Mouse (Mus musculus) induced T-regulatory cell, adult 2 months (primary cell): ENCODE results near the gene Mrpl24.

Source experiments
- DNase-seq: peaks from one replicate; pipeline ENCODE4 v3.0.0-alpha.2; 2012; ENCODE audit warnings: low read depth

Mrpl24 gene

DNA sequence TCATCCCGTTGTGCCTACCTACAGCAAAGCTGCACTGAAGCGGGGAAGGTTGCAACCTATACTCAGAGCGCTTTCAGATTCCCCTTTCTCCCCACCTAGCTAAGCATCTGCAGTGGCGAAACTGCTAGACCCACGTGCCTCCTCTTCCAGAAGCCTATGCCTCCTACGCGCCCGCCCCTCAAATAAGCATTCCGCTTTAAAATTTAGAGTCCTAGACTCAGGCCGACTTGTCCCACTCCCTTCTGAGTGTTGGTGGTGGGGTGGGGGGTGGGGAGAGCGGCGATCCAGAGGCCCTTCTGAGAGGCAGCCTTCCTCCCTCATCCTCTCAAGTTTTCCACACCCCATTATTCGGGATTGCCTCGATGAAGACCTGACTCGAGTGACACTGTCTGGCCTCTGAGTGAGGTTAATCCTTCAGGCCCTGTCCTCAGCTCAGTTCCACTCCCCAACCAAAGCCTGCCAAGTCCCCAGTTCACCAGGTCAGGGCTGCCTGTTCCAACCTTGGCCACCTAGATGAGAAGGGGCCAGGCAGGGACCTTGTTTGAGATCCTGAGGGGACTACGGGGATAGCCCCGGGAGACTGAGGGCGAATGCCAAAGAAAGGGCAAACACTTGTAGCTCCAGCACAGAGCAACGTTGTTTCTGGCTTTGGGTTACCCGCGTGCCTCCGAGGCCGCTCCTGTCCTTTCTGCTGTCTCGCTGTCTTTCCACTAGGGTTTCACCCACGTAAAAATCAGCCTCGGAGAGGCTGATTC lies 27.9 kb downstream of the Mrpl24 start:
- DNase-seq = peak; percentile 43

DNA sequence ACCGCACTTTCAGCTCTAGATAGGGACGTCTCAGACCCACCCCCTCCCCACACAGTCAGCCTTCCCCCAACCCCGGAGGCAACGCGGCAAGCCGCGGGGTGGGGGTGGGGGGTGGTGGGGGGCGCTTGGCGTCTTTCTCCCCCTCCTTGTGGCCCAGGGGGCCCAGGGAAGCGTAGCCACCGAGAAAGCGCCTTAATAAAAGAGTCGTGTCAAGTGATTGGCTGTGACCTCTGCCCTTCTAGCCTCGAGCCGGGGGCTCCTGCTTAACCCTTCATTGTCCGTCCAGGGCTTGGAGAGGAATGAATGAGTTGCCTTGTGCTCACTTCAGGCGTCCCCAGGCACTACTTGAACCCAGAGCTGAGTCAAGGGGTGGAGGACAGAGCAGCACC lies 28.5 kb downstream of the Mrpl24 start:
- DNase-seq = no peak

DNA sequence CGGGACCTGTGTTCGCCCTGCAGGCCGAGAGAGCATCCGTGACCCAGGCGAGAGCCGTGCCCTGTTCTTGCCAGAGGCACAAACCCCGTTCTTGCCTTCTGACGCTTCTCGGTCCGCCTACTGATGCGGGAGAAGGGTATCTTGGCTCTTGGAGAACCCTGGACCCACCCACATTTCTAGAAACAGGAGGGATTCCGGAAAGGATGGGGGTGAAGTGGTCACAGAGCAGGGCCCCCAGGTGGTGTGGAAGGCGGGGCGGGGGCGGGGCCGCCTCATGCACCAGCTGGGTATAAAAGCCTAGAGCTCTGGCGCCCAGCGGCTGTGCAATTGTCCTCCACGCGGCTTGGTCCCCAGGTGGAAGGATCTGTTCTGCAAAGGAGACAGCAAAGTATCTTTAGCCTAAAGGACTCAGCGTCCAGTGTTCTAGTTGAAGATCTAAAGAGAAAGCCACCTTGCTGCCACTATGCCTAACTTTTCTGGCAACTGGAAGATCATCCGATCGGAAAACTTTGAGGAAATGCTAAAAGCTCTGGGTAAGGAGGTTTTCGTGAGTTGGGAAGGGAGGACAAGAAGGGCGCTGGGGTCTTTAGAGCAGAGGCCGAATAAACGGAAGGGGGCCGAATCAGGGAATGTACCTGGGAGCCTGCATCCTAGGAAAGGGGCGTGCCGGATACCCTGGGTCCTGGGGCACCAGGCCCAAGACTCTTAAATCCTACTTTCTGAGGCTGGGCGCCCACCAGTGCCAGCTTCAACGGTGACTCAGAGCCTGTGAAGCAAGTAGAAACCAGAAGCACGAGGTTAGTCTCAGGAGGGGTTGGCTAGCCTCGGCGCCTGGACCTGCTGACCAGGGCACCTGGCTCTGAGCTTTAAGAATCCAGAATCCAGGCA lies 29.3 kb downstream of the Mrpl24 start, which contains the start of gene Crabp2:
Gene Crabp2 (plus strand): TSS at position 289 of the 888 bp plus-strand sequence.
- peak; percentile 53 for DNase-seq

GRCm38 (mm10) chr3:87949266-87949954 lies 30.1 kb downstream of the Mrpl24 start:
- DNase-seq = no peak

- no peak for DNase-seq
These were observed 30.7 kb downstream of the Mrpl24 start for GRCm38 (mm10) chr3:87949955-87950515.

DNA sequence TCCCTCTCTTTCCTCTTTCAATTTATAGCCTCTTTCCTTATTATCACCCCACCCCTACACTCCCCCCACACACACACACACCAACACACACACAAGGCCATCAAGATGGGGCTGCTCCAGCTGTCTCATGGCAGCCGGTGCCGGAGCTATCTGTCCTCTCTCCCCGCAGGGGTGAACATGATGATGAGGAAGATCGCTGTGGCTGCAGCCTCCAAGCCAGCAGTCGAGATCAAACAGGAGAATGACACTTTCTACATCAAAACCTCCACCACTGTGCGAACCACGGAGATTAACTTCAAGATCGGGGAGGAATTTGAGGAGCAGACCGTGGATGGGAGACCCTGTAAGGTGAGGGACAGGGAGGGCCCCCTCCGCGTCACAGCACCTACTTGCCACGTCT lies 32.6 kb downstream of the Mrpl24 start:
- DNase-seq = no peak

DNA sequence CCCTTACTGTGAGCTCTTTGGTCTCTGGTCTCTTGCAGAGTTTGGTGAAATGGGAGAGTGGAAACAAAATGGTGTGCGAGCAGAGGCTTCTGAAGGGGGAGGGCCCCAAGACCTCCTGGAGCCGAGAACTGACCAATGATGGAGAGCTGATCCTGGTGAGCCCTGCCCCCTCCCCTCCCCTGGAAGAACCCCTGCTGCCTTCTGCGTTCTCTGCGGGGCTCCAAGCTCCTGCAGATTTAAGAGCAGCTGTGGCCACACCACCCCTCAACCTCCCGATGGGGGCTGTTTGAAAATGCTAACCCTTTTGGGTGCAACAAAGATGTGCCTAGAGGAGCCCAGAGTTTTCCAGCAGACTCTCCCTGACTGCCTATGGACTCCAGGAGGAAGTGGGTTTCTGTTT lies 33.1 kb downstream of the Mrpl24 start:
- no peak for DNase-seq

GRCm38 (mm10) chr3:87958056-87958455 lies 38.8 kb downstream of the Mrpl24 start:
- DNase-seq = no peak

GRCm38 (mm10) chr3:87958476-87958875 lies 39.2 kb downstream of the Mrpl24 start:
- DNase-seq = no peak

DNA sequence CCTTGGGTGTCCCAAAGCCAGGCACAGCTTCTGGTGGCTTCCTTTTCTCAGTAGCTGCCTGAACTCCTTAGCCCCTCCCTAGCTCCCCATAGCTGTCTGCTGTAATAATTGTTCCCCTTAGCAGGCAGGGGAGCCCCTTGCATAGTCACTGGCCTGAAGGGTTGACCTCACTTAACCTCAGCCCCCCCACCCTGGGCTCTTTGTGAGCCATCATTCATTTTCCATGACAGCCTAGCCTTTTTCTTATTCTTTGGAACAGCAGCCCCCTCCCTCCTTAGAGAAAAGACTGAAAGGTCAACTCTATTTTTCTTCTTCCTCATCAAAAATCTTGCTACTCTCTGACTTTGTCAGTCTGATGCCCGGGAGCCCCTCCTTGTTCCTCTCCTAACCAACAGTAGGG lies 39.7 kb downstream of the Mrpl24 start:
- DNase-seq = no peak

DNA sequence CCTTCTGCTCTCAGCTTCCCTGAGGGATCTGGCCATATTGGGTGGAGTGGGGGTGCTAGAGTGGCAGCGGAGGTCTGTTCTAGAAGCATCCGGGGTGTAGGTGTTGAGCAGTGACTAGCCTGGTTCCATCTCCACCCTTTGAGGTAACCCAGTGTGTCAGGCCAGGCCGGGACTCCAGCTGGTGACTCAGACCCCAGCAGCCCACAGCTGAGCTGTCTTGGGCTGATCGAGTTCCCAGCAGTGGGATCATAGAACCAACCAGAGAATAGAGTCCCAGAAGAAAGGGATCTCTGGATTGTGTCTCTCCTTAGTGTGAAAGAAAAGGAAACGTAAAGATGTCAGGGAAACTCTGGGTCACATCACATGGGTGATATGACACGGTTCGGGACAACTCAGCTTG lies 40.1 kb downstream of the Mrpl24 start:
- DNase-seq = no peak

- DNase-seq = no peak
These were observed 40.9 kb downstream of the Mrpl24 start for GRCm38 (mm10) chr3:87960191-87960585.

DNA sequence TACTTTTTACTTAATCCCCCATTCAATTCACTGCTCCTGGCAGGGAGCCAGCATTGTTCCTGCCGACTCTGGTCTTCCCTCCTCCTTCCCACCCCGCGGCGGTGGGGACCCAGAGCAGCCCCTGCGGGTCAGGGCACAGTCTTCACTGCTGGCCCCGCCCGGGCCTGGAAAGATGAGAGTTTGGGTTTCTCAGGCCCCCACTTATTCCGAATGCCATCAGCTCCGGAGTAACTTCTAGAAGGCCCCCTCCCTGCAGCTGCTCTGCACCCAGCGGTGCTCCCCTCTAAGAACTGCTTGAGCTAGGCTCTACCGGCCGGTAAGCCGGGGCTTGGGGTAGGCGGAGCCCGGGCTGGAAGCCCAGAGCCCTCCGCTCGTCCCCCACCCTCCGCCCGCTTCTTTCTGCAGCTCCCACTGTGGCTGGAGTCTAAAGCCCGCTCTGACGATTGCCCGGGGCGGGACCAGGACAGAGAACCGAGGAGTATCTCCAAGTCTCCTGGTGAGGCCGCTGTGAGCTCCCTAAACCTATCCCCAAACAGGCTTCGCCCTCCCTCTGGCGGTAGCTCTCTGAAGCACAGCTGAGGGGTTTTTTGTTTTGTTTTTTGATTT lies 41.4 kb downstream of the Mrpl24 start:
- DNase-seq = peak; percentile 88

- peak; percentile 85 for DNase-seq
These were observed 51.1 kb downstream of the Mrpl24 start for GRCm38 (mm10) chr3:87970184-87970938.

GRCm38 (mm10) chr3:87970939-87971488 lies 51.7 kb downstream of the Mrpl24 start, which contains the start of gene Nes:
TSS of gene Nes (plus strand) at chr3:87971078.
- DNase-seq = peak; percentile 34

- no peak for DNase-seq
These were observed 52.3 kb downstream of the Mrpl24 start for GRCm38 (mm10) chr3:87971489-87972202.

DNA sequence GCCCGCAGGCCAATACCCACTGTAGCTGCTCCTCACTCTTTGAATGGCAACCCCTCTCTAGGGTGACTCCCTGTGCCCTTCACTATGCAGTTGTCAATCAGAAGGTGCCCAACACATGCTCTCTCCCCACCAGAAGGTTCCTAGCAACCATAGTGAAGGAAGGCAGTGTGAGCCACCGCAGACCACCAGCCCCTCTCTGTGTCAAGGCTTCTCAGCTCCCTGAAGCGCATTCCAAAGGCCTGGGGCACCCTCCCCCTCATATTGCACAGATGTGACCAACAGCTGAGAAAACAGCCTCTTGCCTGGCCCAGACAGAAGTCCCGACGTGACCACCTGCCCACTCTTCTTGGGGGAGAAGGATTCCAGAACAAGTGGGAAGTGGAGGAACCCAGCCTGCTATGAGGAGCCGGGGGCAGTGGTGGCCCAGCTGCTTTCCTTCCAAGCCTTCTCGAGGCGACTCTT lies 52.9 kb downstream of the Mrpl24 start:
- no peak for DNase-seq

DNA sequence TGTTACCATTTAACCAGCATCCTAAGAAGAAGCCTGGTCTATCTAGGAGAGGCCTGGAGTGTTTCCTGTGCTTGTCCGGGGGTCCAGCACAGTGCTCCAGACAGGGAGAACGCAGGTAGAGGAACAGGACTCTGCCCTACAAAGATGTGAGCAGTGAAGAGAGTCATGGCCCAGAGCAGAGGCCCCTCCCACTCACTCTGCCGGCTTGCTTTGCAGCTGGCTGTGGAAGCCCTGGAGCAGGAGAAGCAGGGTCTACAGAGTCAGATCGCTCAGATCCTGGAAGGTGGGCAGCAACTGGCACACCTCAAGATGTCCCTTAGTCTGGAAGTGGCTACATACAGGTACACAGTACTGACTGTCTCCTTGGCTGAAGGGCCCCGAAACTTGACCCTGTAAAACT lies 53.5 kb downstream of the Mrpl24 start:
- DNase-seq = no peak
